Mouse (Mus musculus) G1E (cell line): ENCODE measurements around the gene Hspb3.

Experiments used
- CTCF ChIP-seq: IDR thresholded peaks from 2 replicates; pipeline ENCODE4 v1.5.1; 2012; ENCODE audit warnings: low read depth, low read length, inconsistent platforms, mixed read lengths
- GATA1 ChIP-seq: IDR thresholded peaks from 2 replicates; pipeline ENCODE4 v1.6.1; 2012; ENCODE audit warnings: borderline replicate concordance, low read length, inconsistent platforms, mixed read lengths
- GATA2 ChIP-seq: IDR thresholded peaks from 2 replicates; pipeline ENCODE4 v1.6.1; 2012; ENCODE audit warnings: low read depth, low read length, inconsistent platforms, borderline replicate concordance
- POLR2AphosphoS5 ChIP-seq: IDR thresholded peaks from 2 replicates; pipeline ENCODE4 v1.6.1; 2012; ENCODE audit warnings: low read depth, low read length, inconsistent platforms; ENCODE audit not compliant: insufficient replicate concordance
- TAL1 ChIP-seq: conservative IDR thresholded peaks from 2 replicates; pipeline ENCODE4 v1.6.1; 2012; ENCODE audit warnings: low read depth, low read length, inconsistent platforms, mixed read lengths

DNA sequence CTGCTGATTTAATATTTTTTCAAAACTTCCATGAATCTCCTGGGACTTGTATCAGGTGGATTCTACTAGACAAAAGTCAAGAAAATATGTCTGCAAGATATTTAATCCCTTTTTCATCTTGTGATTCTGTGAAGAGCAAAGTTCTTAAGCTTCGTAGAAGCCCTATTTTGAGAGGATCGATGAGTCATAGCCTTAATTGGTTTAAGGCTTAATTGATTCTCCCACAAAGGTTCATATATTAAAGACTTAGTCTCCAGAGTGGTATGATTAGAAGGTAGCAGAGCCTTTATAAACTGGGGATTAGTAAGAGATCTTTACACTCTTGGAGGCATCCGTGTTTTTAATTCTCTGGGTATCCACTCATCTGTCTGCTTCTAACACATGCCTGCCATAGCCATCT, 49.7 kb upstream of the Hspb3 start:
- TF ChIP-seq CTCF (no peak), POLR2AphosphoS5 (no peak), GATA1 (no peak), TAL1 (no peak), GATA2 (no peak)
